Mouse (Mus musculus): ENCODE measurements at regions not wholly inside any gene's neighbourhood (a gene's known extent, or its start where the extent isn't known, plus 50 kb on each side); places are given as distances from the start of the nearest gene placed in this dataset.

DNA sequence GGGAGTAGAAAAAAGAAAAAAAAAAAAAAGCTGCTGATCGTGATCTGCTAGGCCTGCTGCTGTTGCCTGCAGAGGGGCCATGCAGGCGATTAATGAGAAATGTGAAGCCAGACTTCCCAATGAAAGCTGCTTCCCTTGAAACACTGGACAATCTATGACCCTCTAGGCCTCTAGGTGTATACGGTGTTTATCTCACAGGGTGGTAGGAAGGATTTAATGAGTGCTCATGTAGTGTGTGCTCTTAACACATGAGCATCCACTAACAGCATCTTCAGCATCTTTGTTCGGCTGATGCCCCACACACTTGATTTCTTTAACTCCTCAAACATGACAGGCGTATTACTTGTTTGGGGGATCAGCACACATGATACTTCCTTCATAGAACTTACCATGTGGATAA lies 359.7 kb upstream of the Clec14a start:
- no peak for TF ChIP-seq CTCF (IDR thresholded peaks at IDR 0.05; ENCODE audit: borderline replicate concordance, insufficient read depth, low read length)
- TF ChIP-seq POLR2A (IDR thresholded peaks at IDR 0.05; ENCODE audit: low read depth, low read length): no peak
